Comparison of ENCODE assay signal across 15 mouse cellular contexts in the genomic region with DNA sequence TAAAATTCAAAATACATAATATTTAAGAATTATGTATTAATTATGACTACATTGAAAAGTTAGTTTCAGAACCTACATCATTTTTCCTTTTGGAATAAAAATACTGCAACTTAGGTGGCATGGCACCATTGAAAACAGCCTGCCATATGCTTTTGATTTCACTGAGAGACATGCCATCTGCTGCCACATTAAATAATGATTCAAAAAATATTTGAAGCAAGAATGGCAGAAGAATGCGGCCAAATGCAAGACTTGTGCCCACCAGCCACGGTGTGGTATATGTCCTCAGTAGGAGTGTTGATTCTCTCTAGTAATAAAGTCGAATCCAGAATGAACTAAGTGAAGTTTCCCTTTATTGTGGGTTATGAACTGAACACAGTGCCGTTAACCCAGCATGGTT.
DNase-seq lines count a peak whose midpoint lies in the region.
"Had no signal": no experiment of that assay in that cellular context is flagged by ENCODE, and none has a peak within 500 bp of the region (broad histone marks: within the 10 kb centered on the region; RNA-seq: fewer than 3 reads in every experiment).

No protein-coding gene starts in this region.

- intact Hi-C loops in heart, postnatal 36 days (cut with DNase I): no loop called here

- peak; percentile 39 to 70 for DNase-seq in cerebellum, postnatal 14 days
- no peak for DNase-seq in cerebellum, adult 8-10 months
- DNase-seq in frontal cortex, postnatal 36 days (ENCODE audit: low spot score in 2 of 2): peak; percentile 1 to 11
- DNase-seq in frontal cortex, postnatal 10 days (ENCODE audit: low spot score in 2 of 2): no peak
- DNase-seq in right cerebral cortex, adult 2 months (ENCODE audit: low spot score in 2 of 2): peak; percentile 2 to 4
- DNase-seq in right cerebral cortex, postnatal 4 days: no peak
- DNase-seq in heart, postnatal 36 days: no peak
- DNase-seq: adrenal gland, adult 8-10 months; cerebellum, adult 11 months; heart, postnatal 14 days; kidney, postnatal 36 days; lung, postnatal 4 days; retina, postnatal 1 day; spleen, adult 18-20 months; thymus, postnatal 25 days had no signal

Comparison
In these comparisons a context has a peak if more than half of its experiments do, and no peak if none do; other contexts are left out.
1. DNase-seq: peak in cerebellum, postnatal 14 days (2 of 2), frontal cortex, postnatal 36 days (2 of 2) and right cerebral cortex, adult 2 months (2 of 2); none in cerebellum, adult 8-10 months (single experiment), frontal cortex, postnatal 10 days (0 of 2), right cerebral cortex, postnatal 4 days (single experiment) and heart, postnatal 36 days (0 of 2).